Mouse (Mus musculus): ENCODE measurements around the gene Pld3. TPM values are rescaled to one million over a fixed set of nuclear protein-coding genes. Genes with fewer than 3 reads are reported as not detected.

Gene Pld3
- total and polyA plus RNA-seq, 2 experiments, result 8.3 to 37.4 TPM

- DNase-seq (ENCODE audit: extremely low read depth, low read depth, low spot score), result no peak
- peaks cover 4% of the 10 kb centered on the region; the same call in 1 of the 2 replicates for H3K4me1 ChIP-seq (ENCODE audit: control insufficient read depth, insufficient read depth, low read length)
- H3K4me3 ChIP-seq (ENCODE audit: insufficient read depth, low read depth, low read length), result no peak overlapping the region
- H3K9ac ChIP-seq (ENCODE audit: low read depth, low read length), result no peak overlapping the region
- TF ChIP-seq POLR2A (IDR thresholded peaks at IDR 0.05; ENCODE audit: extremely low read depth, insufficient read depth, low read length) (no peak), CTCF (IDR thresholded peaks at IDR 0.05; ENCODE audit: low read depth, low read length) (no peak)
- peaks cover 5% of the 10 kb centered on the region; the same call in 1 of the 2 replicates for H3K79me2 ChIP-seq (ENCODE audit: control insufficient read depth, insufficient read depth, low read length)
- no peak overlapping the region for H3K27ac ChIP-seq (replicated peaks; ENCODE audit: insufficient read depth, low read depth, low read length)
- WGBS, result 48% methylated on average over 5 of the region's 5 CpGs
- no peaks in the 10 kb centered on the region for H3K27me3 ChIP-seq (ENCODE audit: control insufficient read depth, insufficient read depth, low read length)
- H3K36me3 ChIP-seq (ENCODE audit: control insufficient read depth, insufficient read depth, low read length), result no peaks in the 10 kb centered on the region
These were observed 948 bp downstream of the Pld3 start for GRCm38 (mm10) chr7:27552070-27552469.

- H3K4me3 ChIP-seq (ENCODE audit: insufficient read depth, low read depth, low read length), result no peak overlapping the region
- no peak overlapping the region for H3K9ac ChIP-seq (ENCODE audit: low read depth, low read length)
- no peak overlapping the region for H3K27ac ChIP-seq (replicated peaks; ENCODE audit: insufficient read depth, low read depth, low read length)
- WGBS, result 79% methylated on average over 6 of the region's 6 CpGs
- no peaks in the 10 kb centered on the region for H3K27me3 ChIP-seq (ENCODE audit: control insufficient read depth, insufficient read depth, low read length)
- H3K79me2 ChIP-seq (ENCODE audit: control insufficient read depth, insufficient read depth, low read length), result peaks cover 2% of the 10 kb centered on the region; the same call in 1 of the 2 replicates
- no peaks in the 10 kb centered on the region for H3K36me3 ChIP-seq (ENCODE audit: control insufficient read depth, insufficient read depth, low read length)
- TF ChIP-seq CTCF (IDR thresholded peaks at IDR 0.05; ENCODE audit: low read depth, low read length) (no peak), POLR2A (IDR thresholded peaks at IDR 0.05; ENCODE audit: extremely low read depth, insufficient read depth, low read length) (no peak)
- DNase-seq (ENCODE audit: extremely low read depth, low read depth, low spot score), result no peak
- H3K4me1 ChIP-seq (ENCODE audit: control insufficient read depth, insufficient read depth, low read length), result peaks cover 4% of the 10 kb centered on the region; the same call in 1 of the 2 replicates
These were observed 3.4 kb downstream of the Pld3 start for GRCm38 (mm10) chr7:27549597-27549996.

- TF ChIP-seq CTCF (IDR thresholded peaks at IDR 0.05; ENCODE audit: low read depth, low read length), result no peak
- TF ChIP-seq POLR2A (IDR thresholded peaks at IDR 0.05; ENCODE audit: extremely low read depth, insufficient read depth, low read length), result no peak
- Histone ChIP-seq H3K4me1 (ENCODE audit: control insufficient read depth, insufficient read depth, low read length) (no peaks in the 10 kb centered on the region), H3K4me3 (ENCODE audit: insufficient read depth, low read depth, low read length) (no peak overlapping the region), H3K9ac (ENCODE audit: low read depth, low read length) (no peak overlapping the region), H3K27ac (replicated peaks; ENCODE audit: insufficient read depth, low read depth, low read length) (no peak overlapping the region), H3K27me3 (ENCODE audit: control insufficient read depth, insufficient read depth, low read length) (no peaks in the 10 kb centered on the region), H3K36me3 (ENCODE audit: control insufficient read depth, insufficient read depth, low read length) (no peaks in the 10 kb centered on the region), H3K79me2 (ENCODE audit: control insufficient read depth, insufficient read depth, low read length) (no peaks in the 10 kb centered on the region)
- 75% methylated on average over 12 of the region's 12 CpGs for WGBS
- DNase-seq (ENCODE audit: extremely low read depth, low read depth, low spot score), result no peak
These were observed 8.2 kb downstream of the Pld3 start for GRCm38 (mm10) chr7:27544675-27545370.

GRCm38 (mm10) chr7:27543851-27544250 is 9.2 kb downstream of the Pld3 start:
- WGBS, result 94% methylated on average over 4 of the region's 4 CpGs
- no peak for TF ChIP-seq POLR2A (IDR thresholded peaks at IDR 0.05; ENCODE audit: extremely low read depth, insufficient read depth, low read length)
- TF ChIP-seq CTCF (IDR thresholded peaks at IDR 0.05; ENCODE audit: low read depth, low read length), result no peak

GRCm38 (mm10) chr7:27543065-27543464 is 10.0 kb downstream of the Pld3 start:
- H3K4me3 ChIP-seq (ENCODE audit: insufficient read depth, low read depth, low read length), result no peak overlapping the region
- H3K36me3 ChIP-seq (ENCODE audit: control insufficient read depth, insufficient read depth, low read length), result no peaks in the 10 kb centered on the region
- DNase-seq (ENCODE audit: extremely low read depth, low read depth, low spot score), result no peak
- no peaks in the 10 kb centered on the region for H3K4me1 ChIP-seq (ENCODE audit: control insufficient read depth, insufficient read depth, low read length)
- no peak overlapping the region for H3K27ac ChIP-seq (replicated peaks; ENCODE audit: insufficient read depth, low read depth, low read length)
- no peak for TF ChIP-seq POLR2A (IDR thresholded peaks at IDR 0.05; ENCODE audit: extremely low read depth, insufficient read depth, low read length)
- no peak for TF ChIP-seq CTCF (IDR thresholded peaks at IDR 0.05; ENCODE audit: low read depth, low read length)
- 24% methylated on average over 6 of the region's 6 CpGs for WGBS
- H3K9ac ChIP-seq (ENCODE audit: low read depth, low read length), result no peak overlapping the region
- H3K79me2 ChIP-seq (ENCODE audit: control insufficient read depth, insufficient read depth, low read length), result no peaks in the 10 kb centered on the region
- H3K27me3 ChIP-seq (ENCODE audit: control insufficient read depth, insufficient read depth, low read length), result no peaks in the 10 kb centered on the region

More at GRCm38 (mm10) chr7:27543851-27544250, 9.2 kb downstream of the Pld3 start:
- Histone ChIP-seq H3K4me3 (ENCODE audit: insufficient read depth, low read depth, low read length) (no peak overlapping the region), H3K4me1 (ENCODE audit: control insufficient read depth, insufficient read depth, low read length) (no peaks in the 10 kb centered on the region), H3K9ac (ENCODE audit: low read depth, low read length) (no peak overlapping the region), H3K27ac (replicated peaks; ENCODE audit: insufficient read depth, low read depth, low read length) (no peak overlapping the region), H3K27me3 (ENCODE audit: control insufficient read depth, insufficient read depth, low read length) (no peaks in the 10 kb centered on the region), H3K79me2 (ENCODE audit: control insufficient read depth, insufficient read depth, low read length) (no peaks in the 10 kb centered on the region), H3K36me3 (ENCODE audit: control insufficient read depth, insufficient read depth, low read length) (no peaks in the 10 kb centered on the region)
- DNase-seq (ENCODE audit: extremely low read depth, low read depth, low spot score), result no peak

GRCm38 (mm10) chr7:27542392-27543033 is 10.5 kb downstream of the Pld3 start:
- Histone ChIP-seq H3K9ac (ENCODE audit: low read depth, low read length) (peak overlapping the region; percentile 57), H3K79me2 (ENCODE audit: control insufficient read depth, insufficient read depth, low read length) (no peaks in the 10 kb centered on the region), H3K36me3 (ENCODE audit: control insufficient read depth, insufficient read depth, low read length) (no peaks in the 10 kb centered on the region), H3K4me3 (ENCODE audit: insufficient read depth, low read depth, low read length) (peak overlapping the region; percentile 66), H3K27me3 (ENCODE audit: control insufficient read depth, insufficient read depth, low read length) (no peaks in the 10 kb centered on the region), H3K4me1 (ENCODE audit: control insufficient read depth, insufficient read depth, low read length) (no peaks in the 10 kb centered on the region), H3K27ac (replicated peaks; ENCODE audit: insufficient read depth, low read depth, low read length) (no peak overlapping the region)
- WGBS, result 2% methylated on average over 30 of the region's 30 CpGs
- DNase-seq (ENCODE audit: extremely low read depth, low read depth, low spot score), result peak; percentile 23
- no peak for TF ChIP-seq CTCF (IDR thresholded peaks at IDR 0.05; ENCODE audit: low read depth, low read length)
- 0 out of 2 replicates have a peak, but pooled peaks have one; percentile 26 for TF ChIP-seq POLR2A (IDR thresholded peaks at IDR 0.05; ENCODE audit: extremely low read depth, insufficient read depth, low read length)
